Mouse (Mus musculus) kidney, embryonic 14.5 days (tissue): ENCODE results near the gene Brca1. TPM values are rescaled to one million over a fixed set of nuclear protein-coding genes. Genes with fewer than 3 reads are reported as not detected.

Experiments
- ATAC-seq: fragments of 200-750 bp; cut with Nextera tagmentation; 2 replicates; pipeline ENCODE4 v1.8.0; 2017; ENCODE audit warnings: moderate number of reproducible peaks, mild to moderate bottlenecking, moderate TSS enrichment, moderate library complexity; ENCODE audit not compliant: low FRiP score, low TSS enrichment
- H3K27ac ChIP-seq: fragments of 300-500 bp; sonication (generic); 2 replicates; pipeline ENCODE4 v1.5.1; 2014; ENCODE audit warnings: low read depth, mild to moderate bottlenecking, low read length, moderate library complexity, mixed read lengths
- H3K27me3 ChIP-seq: fragments of 300-500 bp; sonication (generic); 2 replicates; pipeline ENCODE4 v1.6.1; 2014; ENCODE audit warnings: mild to moderate bottlenecking, low read length; ENCODE audit not compliant: control insufficient read depth, insufficient read depth
- H3K36me3 ChIP-seq: fragments of 300-500 bp; sonication (generic); 2 replicates; pipeline ENCODE4 v1.6.1; 2014; ENCODE audit warnings: low read length, mixed read lengths; ENCODE audit not compliant: control insufficient read depth, insufficient read depth
- H3K4me1 ChIP-seq: fragments of 300-500 bp; sonication (generic); 2 replicates; pipeline ENCODE4 v1.6.1; 2014; ENCODE audit warnings: low read length, mixed read lengths; ENCODE audit not compliant: control insufficient read depth, insufficient read depth
- H3K4me2 ChIP-seq: fragments of 300-500 bp; sonication (generic); replicated peaks from 2 replicates; pipeline ENCODE4 v1.6.1; 2014; ENCODE audit warnings: low read depth, mild to moderate bottlenecking, low read length
- H3K4me3 ChIP-seq: fragments of 300-500 bp; sonication (generic); 2 replicates; pipeline ENCODE4 v1.5.1; 2014; ENCODE audit warnings: mild to moderate bottlenecking, low read length
- H3K9ac ChIP-seq: fragments of 300-500 bp; sonication (generic); 2 replicates; pipeline ENCODE4 v1.6.1; 2014; ENCODE audit warnings: low read depth, mild to moderate bottlenecking, low read length, moderate library complexity
- H3K9me3 ChIP-seq: fragments of 300-500 bp; sonication (generic); 2 replicates; pipeline ENCODE4 v1.6.1; 2016; ENCODE audit warnings: low read length; ENCODE audit not compliant: control insufficient read depth
- WGBS: fragments of 180-500 bp; shearing (Covaris S2); extraction: QIAGEN DNeasy Blood & Tissue Kit; methylation state at CpG from one replicate; pipeline ENCODE4 v1.1.7; 2014; 5-methylcytosine and 5-hydroxymethylcytosine counted together
- polyA plus RNA-seq: library from polyadenylated mRNA; unstranded; fragments of >200 nt; fragmentation: Nextera tagmentation; extraction: Ambion mirVana; gene quantifications from 2 replicates; pipeline ENCODE4 v1.2.1, GENCODE M21; 2014

The Brca1 gene
- polyA plus RNA-seq, 1 experiment from 2014 or later: 22.0 TPM

GRCm38 (mm10) chr11:101552476-101553300 is 933 bp upstream of the Brca1 start:
- Histone ChIP-seq H3K9me3 (no peaks in the 10 kb centered on the region), H3K27ac (peak overlapping the region; percentile 94), H3K27me3 (no peaks in the 10 kb centered on the region), H3K9ac (peak overlapping the region; percentile 80), H3K4me2 (peak overlapping the region; percentile 54), H3K4me3 (peak overlapping the region; percentile 92), H3K4me1 (peaks cover 5% of the 10 kb centered on the region), H3K36me3 (peaks cover 33% of the 10 kb centered on the region; the same call in 1 of the 2 replicates)
- WGBS: under 1% methylated on average over 37 of the region's 37 CpGs
- ATAC-seq: peak; percentile 98

GRCm38 (mm10) chr11:101548526-101548925 is 3.2 kb downstream of the Brca1 start:
- no peaks in the 10 kb centered on the region for H3K9me3 ChIP-seq

GRCm38 (mm10) chr11:101544132-101544531 is 7.6 kb downstream of the Brca1 start:
- no peaks in the 10 kb centered on the region for H3K4me1 ChIP-seq
- no peaks in the 10 kb centered on the region for H3K9me3 ChIP-seq
- H3K36me3 ChIP-seq: peaks cover 29% of the 10 kb centered on the region; the same call in 1 of the 2 replicates
- H3K4me2 ChIP-seq: no peak overlapping the region
- no peaks in the 10 kb centered on the region for H3K27me3 ChIP-seq
- H3K9ac ChIP-seq: no peak overlapping the region
- no peak overlapping the region for H3K27ac ChIP-seq
- 78% methylated on average over 1 of the region's 1 CpGs for WGBS
- no peak overlapping the region for H3K4me3 ChIP-seq
- no peak for ATAC-seq

More at GRCm38 (mm10) chr11:101548526-101548925, 3.2 kb downstream of the Brca1 start:
- Histone ChIP-seq H3K27ac (no peak overlapping the region), H3K4me1 (peaks cover 5% of the 10 kb centered on the region), H3K4me2 (no peak overlapping the region), H3K27me3 (no peaks in the 10 kb centered on the region), H3K4me3 (no peak overlapping the region), H3K9ac (no peak overlapping the region), H3K36me3 (peaks cover 28% of the 10 kb centered on the region; the same call in 1 of the 2 replicates)
- no peak for ATAC-seq

GRCm38 (mm10) chr11:101543533-101543932 is 8.2 kb downstream of the Brca1 start:
- Histone ChIP-seq H3K36me3 (peaks cover 29% of the 10 kb centered on the region), H3K4me1 (no peaks in the 10 kb centered on the region), H3K9ac (no peak overlapping the region), H3K4me3 (no peak overlapping the region), H3K27me3 (no peaks in the 10 kb centered on the region), H3K27ac (no peak overlapping the region), H3K9me3 (no peaks in the 10 kb centered on the region), H3K4me2 (no peak overlapping the region)
- 91% methylated on average over 9 of the region's 9 CpGs for WGBS
- ATAC-seq: no peak

GRCm38 (mm10) chr11:101526686-101527085 is 25.1 kb downstream of the Brca1 start:
- 84% methylated on average over 4 of the region's 4 CpGs for WGBS
- Histone ChIP-seq H3K27ac (no peak overlapping the region), H3K4me1 (no peaks in the 10 kb centered on the region), H3K4me3 (no peak overlapping the region), H3K36me3 (peaks cover 81% of the 10 kb centered on the region), H3K9ac (no peak overlapping the region), H3K27me3 (no peaks in the 10 kb centered on the region), H3K9me3 (no peaks in the 10 kb centered on the region), H3K4me2 (no peak overlapping the region)
- no peak for ATAC-seq

- no peak for ATAC-seq
- no peak overlapping the region for H3K9ac ChIP-seq
These were observed 25.7 kb downstream of the Brca1 start for GRCm38 (mm10) chr11:101525936-101526595.

GRCm38 (mm10) chr11:101525056-101525455 is 26.7 kb downstream of the Brca1 start:
- Histone ChIP-seq H3K4me3 (no peak overlapping the region), H3K4me1 (no peaks in the 10 kb centered on the region), H3K36me3 (peaks cover 71% of the 10 kb centered on the region), H3K9ac (no peak overlapping the region), H3K4me2 (no peak overlapping the region), H3K27ac (no peak overlapping the region), H3K27me3 (no peaks in the 10 kb centered on the region), H3K9me3 (no peaks in the 10 kb centered on the region)
- no peak for ATAC-seq
- WGBS: 95% methylated on average over 10 of the region's 10 CpGs

More at GRCm38 (mm10) chr11:101525936-101526595, 25.7 kb downstream of the Brca1 start:
- Histone ChIP-seq H3K36me3 (peaks cover 75% of the 10 kb centered on the region), H3K9me3 (no peaks in the 10 kb centered on the region), H3K4me2 (no peak overlapping the region), H3K4me1 (no peaks in the 10 kb centered on the region), H3K27me3 (no peaks in the 10 kb centered on the region), H3K4me3 (no peak overlapping the region), H3K27ac (no peak overlapping the region)
- WGBS: 94% methylated on average over 9 of the region's 9 CpGs

GRCm38 (mm10) chr11:101524446-101524845 is 27.3 kb downstream of the Brca1 start:
- Histone ChIP-seq H3K27me3 (no peaks in the 10 kb centered on the region), H3K9me3 (no peaks in the 10 kb centered on the region), H3K4me2 (no peak overlapping the region), H3K27ac (no peak overlapping the region), H3K9ac (no peak overlapping the region), H3K4me1 (no peaks in the 10 kb centered on the region), H3K4me3 (no peak overlapping the region), H3K36me3 (peaks cover 72% of the 10 kb centered on the region)
- ATAC-seq: no peak
- WGBS: 91% methylated on average over 8 of the region's 8 CpGs

GRCm38 (mm10) chr11:101519364-101519763 is 32.4 kb downstream of the Brca1 start:
- no peak overlapping the region for H3K4me2 ChIP-seq
- H3K36me3 ChIP-seq: peaks cover 46% of the 10 kb centered on the region
- H3K27me3 ChIP-seq: no peaks in the 10 kb centered on the region
- no peaks in the 10 kb centered on the region for H3K4me1 ChIP-seq
- 83% methylated on average over 6 of the region's 6 CpGs for WGBS
- H3K27ac ChIP-seq: no peak overlapping the region
- ATAC-seq: no peak
- no peak overlapping the region for H3K9ac ChIP-seq
- no peak overlapping the region for H3K4me3 ChIP-seq
- H3K9me3 ChIP-seq: no peaks in the 10 kb centered on the region
